Mouse (Mus musculus): Measurements from ENCODE around the gene Rnf212b. TPM values are rescaled to one million over a fixed set of nuclear protein-coding genes. Genes with fewer than 3 reads are reported as not detected.

Rnf212b gene
- polyA plus RNA-seq, 2 experiments, result not detected

DNA sequence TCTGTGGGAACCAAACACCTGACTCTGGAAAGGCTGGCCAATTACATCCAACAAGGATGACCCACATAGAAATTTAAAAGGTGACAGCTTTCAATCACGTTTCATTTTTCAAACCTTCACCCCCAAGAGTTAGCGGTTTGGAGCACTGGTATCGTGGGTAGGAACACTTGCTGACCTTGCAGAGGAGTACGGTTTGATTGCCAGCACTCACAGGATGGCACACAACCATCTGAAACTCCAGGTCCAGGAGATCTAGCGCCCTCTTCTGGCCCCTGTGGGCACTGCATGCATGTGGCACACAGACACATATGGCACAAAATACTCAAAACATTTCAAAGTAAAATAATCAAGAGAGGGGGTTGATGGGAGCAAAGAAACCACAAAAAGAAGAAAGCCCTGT is 53.0 kb downstream of the Rnf212b start:
- no peak for DNase-seq (ENCODE audit: low read depth in 3 of 3, low spot score in 3 of 3)
- no peak overlapping the region for H3K9ac ChIP-seq (replicated peaks)
- H3K36me3 ChIP-seq (replicated peaks; ENCODE audit: control insufficient read depth, insufficient read depth, low read depth), result no peaks in the 10 kb centered on the region
- no peaks in the 10 kb centered on the region for H3K9me3 ChIP-seq (ENCODE audit: control insufficient read depth, low read length)
- H3K4me2 ChIP-seq (ENCODE audit: low read depth), result no peak overlapping the region
- no peak for ATAC-seq (ENCODE audit: insufficient read depth)
- 52% methylated on average over 5 of the region's 5 CpGs for WGBS (ENCODE audit: insufficient replicate concordance)
- H3K27me3 ChIP-seq (ENCODE audit: control insufficient read depth, insufficient read depth, low read length), result no peaks in the 10 kb centered on the region
- no peak overlapping the region for H3K4me3 ChIP-seq (ENCODE audit: insufficient read depth in 1 of 2, low read depth in 2 of 2, low read length in 2 of 2)
- no peaks in the 10 kb centered on the region for H3K4me1 ChIP-seq (replicated peaks; ENCODE audit: control insufficient read depth in 2 of 2, insufficient read depth in 2 of 2, low read length in 1 of 2)
- H3K27ac ChIP-seq, result no peak overlapping the region
- peak; percentile 80 for TF ChIP-seq CTCF (IDR thresholded peaks at IDR 0.05; ENCODE audit: low read depth)
- TF ChIP-seq EP300 (IDR thresholded peaks at IDR 0.05; ENCODE audit: low read depth), result no peak

DNA sequence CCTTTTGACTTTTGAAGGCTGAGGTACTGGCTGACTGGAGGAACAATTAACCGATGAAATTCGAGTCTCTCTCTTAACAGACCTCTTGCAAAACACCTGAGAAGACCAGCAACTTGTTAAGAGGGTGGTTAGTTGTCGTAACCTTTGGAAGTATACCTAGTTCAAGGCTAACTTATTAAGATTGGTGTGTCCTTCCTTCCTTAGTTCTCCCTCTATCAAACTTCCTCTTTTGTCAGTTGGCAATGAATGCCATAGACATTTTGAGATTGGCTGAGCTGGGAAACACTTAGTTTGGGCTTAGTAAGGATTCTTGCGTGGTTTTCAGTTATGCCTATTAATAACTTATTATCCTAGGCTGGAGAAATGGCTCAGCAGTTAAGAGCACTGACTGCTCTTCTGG is 54.1 kb downstream of the Rnf212b start:
- Histone ChIP-seq H3K9ac (replicated peaks) (no peak overlapping the region), H3K4me1 (replicated peaks; ENCODE audit: control insufficient read depth in 2 of 2, insufficient read depth in 2 of 2, low read length in 1 of 2) (no peaks in the 10 kb centered on the region), H3K27me3 (ENCODE audit: control insufficient read depth, insufficient read depth, low read length) (no peaks in the 10 kb centered on the region), H3K27ac (no peak overlapping the region), H3K36me3 (replicated peaks; ENCODE audit: control insufficient read depth, insufficient read depth, low read depth) (no peaks in the 10 kb centered on the region), H3K4me3 (ENCODE audit: insufficient read depth in 1 of 2, low read depth in 2 of 2, low read length in 2 of 2) (no peak overlapping the region), H3K9me3 (ENCODE audit: control insufficient read depth, low read length) (no peaks in the 10 kb centered on the region), H3K4me2 (ENCODE audit: low read depth) (no peak overlapping the region)
- DNase-seq (ENCODE audit: low read depth in 3 of 3, low spot score in 3 of 3), result no peak
- TF ChIP-seq EP300 (IDR thresholded peaks at IDR 0.05; ENCODE audit: low read depth), result no peak
- no peak for TF ChIP-seq CTCF (IDR thresholded peaks at IDR 0.05; ENCODE audit: low read depth)
- 49% methylated on average over 4 of the region's 4 CpGs for WGBS (ENCODE audit: insufficient replicate concordance)
- ATAC-seq (ENCODE audit: insufficient read depth), result no peak

DNA sequence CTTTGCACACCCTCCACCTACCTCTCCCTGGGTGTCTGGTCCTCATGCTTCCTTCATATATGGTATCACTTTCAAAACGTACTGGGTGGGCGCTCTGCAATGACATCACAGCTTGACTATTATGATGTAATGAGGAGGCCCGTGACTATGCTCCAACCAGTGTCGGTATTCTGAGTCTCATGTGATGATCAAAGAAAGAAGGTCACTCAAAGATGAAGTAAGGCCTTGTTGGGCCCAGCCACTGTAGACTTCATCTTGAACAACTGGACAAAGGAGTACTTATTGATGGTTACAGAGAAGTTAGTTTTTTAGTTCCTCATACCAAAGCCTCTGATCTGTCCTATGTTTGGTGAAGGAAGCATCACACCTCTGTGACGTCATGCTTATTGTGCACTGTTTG is 56.9 kb downstream of the Rnf212b start, which contains the start of gene Homez:
Gene Homez, minus strand, starts transcription at position 101 of the 400 bp plus-strand sequence.
- Histone ChIP-seq H3K9ac (replicated peaks) (no peak within 1 kb of the TSS), H3K4me1 (replicated peaks; ENCODE audit: control insufficient read depth in 2 of 2, insufficient read depth in 2 of 2, low read length in 1 of 2) (peaks cover 3% of the 10 kb centered on the region in 2 experiments; a peak in 3 of 4 replicates), H3K27me3 (ENCODE audit: control insufficient read depth, insufficient read depth, low read length) (no peaks in the 10 kb centered on the region; the same call in 1 of the 2 replicates), H3K36me3 (replicated peaks; ENCODE audit: control insufficient read depth, insufficient read depth, low read depth) (no peaks in the 10 kb centered on the region), H3K4me2 (ENCODE audit: low read depth) (no peak within 1 kb of the TSS), H3K4me3 (ENCODE audit: insufficient read depth in 1 of 2, low read depth in 2 of 2, low read length in 2 of 2) (no peak within 1 kb of the TSS), H3K9me3 (ENCODE audit: control insufficient read depth, low read length) (no peaks in the 10 kb centered on the region), H3K27ac (no peak within 1 kb of the TSS)
- TF ChIP-seq CTCF (IDR thresholded peaks at IDR 0.05; ENCODE audit: low read depth) (no peak), EP300 (IDR thresholded peaks at IDR 0.05; ENCODE audit: low read depth) (no peak)
- ATAC-seq (ENCODE audit: insufficient read depth) (no peak), DNase-seq (ENCODE audit: low read depth in 3 of 3, low spot score in 3 of 3) (no peak)
- 67% methylated on average over 5 of the region's 5 CpGs for WGBS (ENCODE audit: insufficient replicate concordance)

DNA sequence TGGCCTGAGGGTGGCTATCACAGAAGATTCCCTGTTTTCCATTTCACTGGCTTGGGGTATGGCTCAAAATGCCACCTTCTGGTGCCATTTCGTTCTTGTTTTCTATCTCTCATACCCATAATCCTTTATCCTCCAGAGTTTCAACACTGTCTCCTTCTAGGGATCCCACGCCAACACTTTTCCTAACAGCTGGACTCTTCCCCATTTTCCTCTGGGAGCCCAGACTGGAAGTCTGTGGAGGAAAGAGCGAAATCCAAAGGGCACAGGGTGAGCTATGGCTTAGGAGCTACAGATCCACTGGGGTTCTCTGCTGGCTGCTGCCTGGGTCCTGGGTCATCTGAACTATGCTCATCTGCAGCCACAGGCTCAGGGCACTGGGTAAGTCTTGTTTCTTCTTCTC is 60.2 kb downstream of the Rnf212b start:
- H3K9me3 ChIP-seq (ENCODE audit: control insufficient read depth, low read length), result no peaks in the 10 kb centered on the region
- peaks cover 7 to 11% of the 10 kb centered on the region in 2 experiments for H3K4me1 ChIP-seq (replicated peaks; ENCODE audit: control insufficient read depth in 2 of 2, insufficient read depth in 2 of 2, low read length in 1 of 2)
- no peaks in the 10 kb centered on the region for H3K36me3 ChIP-seq (replicated peaks; ENCODE audit: control insufficient read depth, insufficient read depth, low read depth)
- TF ChIP-seq CTCF (IDR thresholded peaks at IDR 0.05; ENCODE audit: low read depth) (no peak), EP300 (IDR thresholded peaks at IDR 0.05; ENCODE audit: low read depth) (no peak)
- WGBS (ENCODE audit: insufficient replicate concordance), result 65% methylated on average over 3 of the region's 3 CpGs
- DNase-seq (ENCODE audit: low read depth in 3 of 3, low spot score in 3 of 3) (no peak), ATAC-seq (ENCODE audit: insufficient read depth) (no peak)
- H3K9ac ChIP-seq (replicated peaks), result no peak overlapping the region
- H3K27me3 ChIP-seq (ENCODE audit: control insufficient read depth, insufficient read depth, low read length), result no peaks in the 10 kb centered on the region; the same call in 1 of the 2 replicates
- H3K4me3 ChIP-seq (ENCODE audit: insufficient read depth in 1 of 2, low read depth in 2 of 2, low read length in 2 of 2), result no peak overlapping the region
- H3K27ac ChIP-seq, result no peak overlapping the region
- no peak overlapping the region for H3K4me2 ChIP-seq (ENCODE audit: low read depth)

DNA sequence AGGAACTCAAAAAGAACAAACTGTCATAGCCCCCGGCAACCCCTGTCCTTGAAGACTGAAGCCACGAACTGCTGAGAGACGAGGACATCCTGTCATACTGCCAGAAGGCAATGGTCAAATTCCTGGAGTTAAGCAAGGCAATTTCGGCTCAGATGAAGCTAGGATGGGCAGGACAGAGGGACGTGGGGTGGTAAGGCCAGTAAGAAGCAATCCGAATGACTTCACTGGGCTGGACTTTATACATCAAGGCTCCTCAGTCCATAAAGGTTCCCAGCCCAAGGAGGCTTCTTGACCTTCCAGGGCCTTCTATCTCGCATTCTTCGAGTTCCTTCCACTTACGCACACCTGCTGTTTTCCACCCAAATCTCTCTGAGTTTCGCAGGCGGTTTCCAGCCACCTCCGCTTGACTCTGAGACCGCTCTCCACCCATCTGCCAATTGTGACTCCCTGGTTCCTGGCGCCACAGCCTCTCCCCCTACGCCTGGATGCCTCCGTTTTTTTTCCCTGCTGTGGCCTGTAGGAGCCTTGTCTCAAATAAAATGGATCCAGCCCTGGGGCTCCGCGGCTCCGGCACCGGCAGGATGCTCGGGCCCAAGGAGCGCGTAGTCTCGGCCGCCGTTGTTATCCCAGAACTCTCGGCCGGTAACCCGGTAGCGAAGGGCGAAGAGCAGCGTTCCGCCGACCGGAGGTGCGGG is 62.0 kb downstream of the Rnf212b start:
- Histone ChIP-seq H3K4me3 (ENCODE audit: insufficient read depth in 1 of 2, low read depth in 2 of 2, low read length in 2 of 2) (peak overlapping the region; percentile 57 to 83), H3K4me2 (ENCODE audit: low read depth) (peak overlapping the region; percentile 74), H3K9ac (replicated peaks) (peak overlapping the region; percentile 27), H3K9me3 (ENCODE audit: control insufficient read depth, low read length) (no peaks in the 10 kb centered on the region), H3K36me3 (replicated peaks; ENCODE audit: control insufficient read depth, insufficient read depth, low read depth) (no peaks in the 10 kb centered on the region), H3K27ac (no peak overlapping the region), H3K27me3 (ENCODE audit: control insufficient read depth, insufficient read depth, low read length) (no peaks in the 10 kb centered on the region; the same call in 1 of the 2 replicates), H3K4me1 (replicated peaks; ENCODE audit: control insufficient read depth in 2 of 2, insufficient read depth in 2 of 2, low read length in 1 of 2) (peaks cover 7 to 11% of the 10 kb centered on the region in 2 experiments)
- WGBS (ENCODE audit: insufficient replicate concordance), result 4% methylated on average over 36 of the region's 36 CpGs
- no peak for TF ChIP-seq EP300 (IDR thresholded peaks at IDR 0.05; ENCODE audit: low read depth)
- no peak for TF ChIP-seq CTCF (IDR thresholded peaks at IDR 0.05; ENCODE audit: low read depth)
- ATAC-seq (ENCODE audit: insufficient read depth) (peak; percentile 31), DNase-seq (ENCODE audit: low read depth in 3 of 3, low spot score in 3 of 3) (no peak)
